Mouse (Mus musculus) gonadal fat pad, adult 2 months (tissue): Measurements from ENCODE around the gene A130010J15Rik. TPM values are rescaled to one million over a fixed set of nuclear protein-coding genes. Genes with fewer than 3 reads are reported as not detected.

Source experiments
- DNase-seq: peaks from one replicate; pipeline ENCODE4 v3.0.0-alpha.2; 2012; ENCODE audit warnings: low read depth
- polyA plus RNA-seq: library from polyadenylated mRNA; depleted of rRNA; stranded (reverse); fragments of >200 nt; gene quantifications from 2 replicates; pipeline ENCODE4 v1.2.3, GENCODE M21; 2012; rRNA removed

Gene A130010J15Rik
- polyA plus RNA-seq, result 5.0 and 5.2 TPM in 2 replicates

DNA sequence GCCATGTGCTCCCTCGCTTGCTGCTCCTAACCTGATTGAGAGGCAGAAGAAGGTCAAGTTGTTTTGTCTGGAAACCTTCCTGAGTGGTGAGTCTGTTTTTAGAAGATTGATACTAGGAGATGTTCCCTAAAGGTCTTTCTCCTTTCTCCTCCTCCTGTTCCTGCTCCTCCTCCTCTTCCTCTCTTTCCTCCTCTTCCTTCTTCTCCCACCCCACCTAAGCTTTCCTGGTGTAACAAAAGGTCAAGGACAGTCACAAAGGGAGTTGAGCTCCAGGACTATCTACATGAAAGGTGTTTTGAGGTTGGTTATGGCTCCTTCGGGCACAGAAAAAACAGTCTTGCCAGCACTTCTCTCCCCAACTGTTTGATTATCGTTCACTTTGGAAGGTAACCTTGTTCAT is at the start of gene A130010J15Rik:
Gene A130010J15Rik, plus strand, starts transcription at position 301 of the 400 bp plus-strand sequence.
- no peak for DNase-seq

GRCm38 (mm10) chr1:193122793-193123192 is 45.1 kb upstream of the A130010J15Rik start:
- no peak for DNase-seq

- no peak for DNase-seq
Observed at GRCm38 (mm10) chr1:193123290-193123689, 44.6 kb upstream of the A130010J15Rik start.

GRCm38 (mm10) chr1:193125835-193126234 is 42.0 kb upstream of the A130010J15Rik start:
- no peak for DNase-seq

DNA sequence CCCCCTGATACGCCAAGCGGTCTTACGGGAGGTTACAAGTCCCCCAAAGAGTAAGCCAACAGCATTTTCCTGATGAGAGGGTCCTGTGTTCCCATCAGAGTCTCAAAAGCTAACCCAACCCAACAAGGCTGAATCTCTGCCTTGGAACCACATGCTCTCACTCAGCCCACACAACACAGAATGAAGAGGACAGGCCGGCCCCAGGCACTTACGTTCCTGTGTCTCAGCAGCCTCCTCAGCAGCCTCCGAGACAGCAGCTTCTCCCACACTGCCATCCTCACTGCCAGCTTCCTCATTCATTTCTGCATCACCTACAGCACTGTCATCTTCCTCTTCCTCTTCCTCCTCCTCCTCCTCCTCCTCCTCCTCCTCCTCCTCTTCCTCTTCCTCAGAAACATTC is 39.8 kb upstream of the A130010J15Rik start:
- DNase-seq, result no peak

- no peak for DNase-seq
Observed at GRCm38 (mm10) chr1:193129321-193129720, 38.5 kb upstream of the A130010J15Rik start.

DNA sequence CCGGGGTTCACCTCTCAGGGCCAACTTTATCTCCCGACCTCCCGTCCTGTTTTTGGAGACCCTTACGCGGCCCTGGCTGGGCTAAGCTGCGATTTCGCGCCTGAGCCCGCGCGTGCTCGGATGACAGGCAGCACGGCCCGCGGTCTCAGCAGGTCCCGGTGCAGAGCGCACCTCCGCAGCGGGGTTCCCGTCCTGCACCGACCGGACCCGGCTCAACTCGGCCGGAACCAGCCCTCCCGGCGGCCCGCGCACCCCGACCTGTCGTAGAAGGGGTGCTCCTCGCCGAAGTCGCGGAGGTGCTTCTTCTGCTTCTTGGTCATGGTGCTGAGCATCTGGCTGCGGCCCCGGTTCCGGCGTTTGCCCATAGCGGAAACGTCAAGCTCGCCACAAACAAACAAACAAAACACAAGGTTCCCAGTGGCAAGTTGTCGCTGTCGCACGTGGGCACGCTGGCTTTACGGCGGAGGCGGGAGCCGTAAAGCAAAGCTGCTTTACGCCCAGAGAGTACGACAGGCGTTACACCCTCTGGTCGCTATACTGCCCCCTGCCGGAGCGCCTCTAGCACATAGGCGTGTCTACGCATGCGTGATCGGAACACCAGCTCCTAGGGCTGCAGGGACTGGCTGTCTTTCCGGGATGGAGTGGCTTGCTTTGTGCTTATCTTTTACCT is 37.9 kb upstream of the A130010J15Rik start, which contains the start of gene Diexf:
Gene Diexf, minus strand, starts transcription at position 487 of the 670 bp plus-strand sequence.
- no peak for DNase-seq

DNA sequence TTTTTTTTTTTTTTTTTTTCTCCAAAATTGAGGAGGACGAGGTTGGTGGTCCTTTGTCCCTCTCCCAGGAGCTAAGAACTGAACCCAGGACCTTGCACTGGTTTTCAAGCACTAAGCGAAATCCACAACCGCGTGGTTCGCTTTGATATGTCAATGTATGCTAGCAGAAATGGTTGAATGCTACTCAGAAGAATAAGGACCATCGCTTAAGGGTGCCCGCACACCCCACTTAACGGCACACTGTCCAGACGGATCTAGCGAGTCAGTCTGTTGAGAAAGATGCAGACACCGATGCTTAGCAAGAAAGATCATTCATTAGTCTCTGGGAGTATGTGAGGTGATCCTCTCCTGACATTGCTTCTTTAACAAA is 37.4 kb upstream of the A130010J15Rik start:
- no peak for DNase-seq

- no peak for DNase-seq
Observed at GRCm38 (mm10) chr1:193130839-193131238, 37.0 kb upstream of the A130010J15Rik start.

DNA sequence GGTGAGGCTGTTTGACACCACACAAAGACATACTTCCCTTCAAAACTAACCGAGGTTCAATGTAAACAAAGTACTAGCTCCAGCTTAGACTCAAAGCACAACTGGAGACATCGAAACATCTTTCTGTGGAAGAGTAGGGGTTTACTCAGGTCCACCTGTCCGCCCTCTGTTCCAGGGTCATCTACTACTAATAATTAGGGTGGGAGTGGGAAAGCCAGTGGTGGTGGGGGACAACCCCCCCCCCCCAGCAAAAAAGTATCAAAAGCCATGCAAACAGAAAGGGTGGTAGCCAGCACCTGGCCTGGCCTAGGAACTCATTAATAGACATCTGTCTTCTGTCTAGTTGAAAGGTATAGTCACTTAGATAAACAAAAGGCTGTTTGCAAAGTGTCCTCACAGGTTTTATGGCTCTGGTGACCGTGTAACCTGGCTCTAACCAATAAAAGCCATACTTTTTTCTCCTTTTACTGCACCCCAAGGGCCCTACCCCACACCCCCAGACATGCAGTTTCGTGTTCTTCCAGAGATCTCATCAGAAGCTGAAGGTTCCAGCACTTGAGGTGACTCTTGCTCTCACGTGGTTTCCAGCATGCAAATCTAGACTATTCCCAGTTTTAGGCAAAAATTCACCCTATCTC is 36.4 kb upstream of the A130010J15Rik start:
- no peak for DNase-seq

DNA sequence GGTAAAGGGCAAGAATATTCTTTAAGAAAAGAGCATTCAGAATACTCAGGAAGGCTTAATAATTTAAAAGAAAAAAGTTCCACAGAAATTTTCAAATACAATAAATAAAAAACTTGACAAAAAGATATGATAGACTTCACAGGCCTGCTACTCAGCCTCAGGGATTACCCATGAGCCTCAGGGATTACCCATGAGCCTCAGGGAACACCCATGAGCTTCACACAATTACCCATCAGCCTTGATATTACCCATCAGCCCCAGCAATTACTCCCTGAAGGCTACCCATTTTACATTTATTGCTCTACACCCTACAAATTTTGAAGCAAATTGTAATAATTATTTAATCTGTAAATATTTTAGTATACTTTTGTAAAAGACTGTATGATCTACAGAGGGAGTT is 35.5 kb upstream of the A130010J15Rik start:
- DNase-seq, result no peak

DNA sequence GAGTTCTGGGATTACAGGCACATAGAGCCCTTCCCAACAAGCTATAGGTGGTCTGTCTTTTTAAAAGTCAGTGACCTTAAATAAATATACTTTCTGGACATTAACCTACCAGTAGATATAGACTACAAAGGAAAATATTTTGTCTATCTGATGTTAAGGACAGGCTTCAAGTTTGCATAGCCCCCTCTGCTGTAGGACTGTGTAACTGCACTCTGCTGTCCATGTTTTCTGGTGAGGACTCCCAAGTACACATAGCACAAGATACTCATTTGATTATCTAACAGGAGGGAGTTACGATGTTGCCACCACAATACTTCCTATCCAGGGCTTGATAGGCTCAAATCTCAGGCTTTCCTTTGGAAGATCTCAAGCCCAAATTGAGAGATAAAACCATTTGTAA is 34.1 kb upstream of the A130010J15Rik start:
- DNase-seq, result no peak

- DNase-seq, result no peak
Observed at GRCm38 (mm10) chr1:193138087-193138486, 29.8 kb upstream of the A130010J15Rik start.

GRCm38 (mm10) chr1:193138669-193139068 is 29.2 kb upstream of the A130010J15Rik start:
- no peak for DNase-seq

DNA sequence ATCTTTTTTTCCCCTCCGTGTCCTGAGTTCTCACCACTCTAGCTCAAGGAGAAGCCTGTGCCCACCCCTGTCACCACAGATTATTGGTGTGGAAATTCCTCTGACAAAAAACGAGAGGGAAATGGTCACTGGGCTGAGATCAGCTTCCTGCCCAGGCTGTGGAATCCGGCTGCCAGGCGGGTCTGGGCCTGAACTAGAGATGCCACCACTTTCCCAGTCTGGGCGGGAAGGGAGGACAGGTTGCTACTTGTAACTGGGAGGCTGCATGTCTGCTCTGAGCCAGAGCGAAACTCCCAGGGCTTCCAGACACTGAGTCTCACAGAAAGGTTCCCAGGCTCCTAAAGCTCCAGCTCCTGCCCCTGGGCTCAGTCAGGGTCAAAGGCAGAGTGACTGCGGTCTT is 26.7 kb upstream of the A130010J15Rik start:
- no peak for DNase-seq

DNA sequence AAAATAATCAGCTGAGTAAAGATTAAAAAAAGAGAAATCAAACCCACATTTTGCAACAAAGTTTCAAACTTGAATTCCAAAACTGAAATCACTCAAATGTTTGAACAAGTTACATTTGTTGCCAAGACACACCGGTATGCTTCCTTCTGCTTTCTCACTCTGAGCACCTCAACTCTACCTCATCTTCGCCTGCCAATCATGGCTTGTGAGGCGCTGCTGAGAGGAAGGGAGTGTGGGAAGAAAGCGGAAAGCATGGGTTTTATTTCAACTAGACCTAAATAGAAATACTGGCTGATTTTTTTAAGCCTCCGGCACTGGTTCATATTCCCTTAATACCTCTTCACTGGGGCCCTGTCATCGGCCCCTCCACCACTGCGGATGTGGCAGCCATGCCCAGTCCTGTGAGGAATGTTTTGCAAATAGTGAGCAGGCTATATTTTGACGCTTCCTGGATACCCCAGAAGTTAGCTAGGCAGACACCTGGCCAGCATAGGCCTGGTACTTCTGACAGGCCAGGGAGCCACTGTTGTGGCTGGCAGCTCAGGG is 25.3 kb upstream of the A130010J15Rik start:
- no peak for DNase-seq

GRCm38 (mm10) chr1:193144516-193144915 is 23.3 kb upstream of the A130010J15Rik start:
- no peak for DNase-seq

DNA sequence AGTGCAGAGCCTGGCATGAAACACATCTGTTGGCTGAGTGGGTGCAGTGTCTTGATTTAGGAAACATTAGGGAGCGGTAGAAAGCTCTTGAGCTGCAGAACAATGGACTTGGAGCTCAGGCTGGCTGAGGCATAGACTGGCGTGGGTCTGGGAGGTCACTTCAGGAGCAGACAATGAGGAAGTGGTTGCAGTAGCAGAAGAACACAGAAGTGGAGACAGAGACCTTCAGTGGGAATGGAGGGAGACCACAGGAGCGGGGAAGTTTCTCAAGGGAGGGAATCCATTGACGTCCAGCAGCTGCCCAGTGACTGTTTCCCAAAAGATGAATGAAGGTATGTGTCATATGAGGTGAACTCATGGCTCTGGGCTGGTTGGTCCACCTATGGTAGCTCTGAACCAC is 22.7 kb upstream of the A130010J15Rik start:
- no peak for DNase-seq

GRCm38 (mm10) chr1:193146416-193146815 is 21.4 kb upstream of the A130010J15Rik start:
- DNase-seq, result no peak

DNA sequence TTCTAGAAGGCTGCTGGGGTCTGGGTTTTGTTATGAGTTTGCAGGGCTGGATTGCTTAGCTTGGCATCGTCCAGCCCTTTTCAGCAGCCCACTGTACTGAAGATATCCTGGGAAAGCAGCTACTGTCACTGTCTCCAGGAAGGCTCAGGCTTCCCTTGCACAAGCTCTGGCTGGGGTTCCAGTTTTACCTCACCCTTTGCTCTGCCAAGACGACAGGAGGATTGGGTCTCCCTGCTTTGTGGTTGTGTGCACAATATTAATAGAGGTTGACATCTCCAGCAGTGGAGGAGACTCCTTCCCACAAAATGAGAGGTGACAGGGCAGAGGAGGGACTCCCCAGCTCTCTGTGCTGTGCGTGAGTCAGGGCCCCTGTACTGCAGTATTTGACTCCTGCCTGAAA is 18.6 kb upstream of the A130010J15Rik start:
- DNase-seq, result no peak

- DNase-seq, result no peak
Observed at GRCm38 (mm10) chr1:193151134-193151533, 16.7 kb upstream of the A130010J15Rik start.

- peak; percentile 67 for DNase-seq
Observed at GRCm38 (mm10) chr1:193152872-193153271, 15.0 kb upstream of the A130010J15Rik start, which contains the start of gene Irf6. TSS of gene Irf6 (plus strand) at chr1:193153111.

DNA sequence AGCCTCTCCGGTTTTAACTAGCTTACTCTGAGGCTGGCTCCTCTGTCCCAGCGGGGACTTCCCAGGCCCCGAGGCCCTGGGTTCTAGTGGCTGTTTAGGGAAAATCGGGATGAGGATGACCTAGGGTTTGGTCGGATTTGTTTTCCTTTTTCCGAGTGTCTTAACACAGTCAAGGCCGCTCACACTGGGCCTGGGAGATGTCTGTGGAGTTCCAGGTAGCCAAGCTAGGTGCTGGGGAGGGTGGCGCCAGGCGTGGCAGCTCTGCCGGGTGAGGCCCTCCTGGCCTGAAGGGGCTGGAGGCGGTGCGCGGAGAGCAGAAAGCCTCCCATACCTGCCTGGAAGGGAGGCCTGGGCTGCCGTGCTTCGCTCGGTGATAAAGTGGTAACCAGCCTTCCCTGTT is 14.3 kb upstream of the A130010J15Rik start:
- DNase-seq, result no peak
